Mouse (Mus musculus) testis, adult 2 months (tissue): ENCODE data around the gene Sprtn. TPM values are rescaled to one million over a fixed set of nuclear protein-coding genes. Genes with fewer than 3 reads are reported as not detected.

Experiments used
- H3K27ac ChIP-seq: fragments of 200-500 bp; 2 replicates; pipeline ENCODE4 v1.5.1; 2012; ENCODE audit warnings: low read depth, low read length; ENCODE audit not compliant: control insufficient read depth, insufficient read depth
- H3K27me3 ChIP-seq: fragments of 200-500 bp; 2 replicates; pipeline ENCODE4 v1.6.1; 2012; ENCODE audit warnings: mild to moderate bottlenecking, low read length, moderate library complexity; ENCODE audit not compliant: control insufficient read depth, insufficient read depth
- H3K36me3 ChIP-seq: fragments of 200-500 bp; 2 replicates; pipeline ENCODE4 v1.6.1; 2012; ENCODE audit warnings: mild to moderate bottlenecking, low read length; ENCODE audit not compliant: control insufficient read depth, insufficient read depth
- H3K4me1 ChIP-seq: fragments of 200-500 bp; 2 replicates; pipeline ENCODE4 v1.6.1; 2012; ENCODE audit warnings: low read length; ENCODE audit not compliant: control insufficient read depth, insufficient read depth
- H3K4me3 ChIP-seq: fragments of 200-500 bp; 2 replicates; pipeline ENCODE4 v1.5.1; 2012; ENCODE audit warnings: low read depth, mild to moderate bottlenecking, low read length, moderate library complexity, mixed read lengths; ENCODE audit not compliant: control insufficient read depth
- CTCF ChIP-seq: fragments of 200-500 bp; IDR thresholded peaks from 2 replicates; pipeline ENCODE4 v1.5.1; 2012; ENCODE audit warnings: low read depth, mild to moderate bottlenecking, inconsistent platforms, low read length, moderate library complexity; ENCODE audit not compliant: control insufficient read depth, insufficient read depth, insufficient replicate concordance
- POLR2A ChIP-seq: fragments of 200-500 bp; IDR thresholded peaks from 2 replicates; pipeline ENCODE4 v1.6.1; 2012; ENCODE audit warnings: low read depth, mild to moderate bottlenecking, inconsistent platforms, low read length, moderate library complexity; ENCODE audit not compliant: control insufficient read depth
- polyA plus RNA-seq: library from polyadenylated mRNA; depleted of rRNA; stranded (reverse); fragments of >200 nt; gene quantifications from 2 replicates; pipeline ENCODE4 v1.2.3, GENCODE M21; 2012; rRNA removed

Sprtn gene
- polyA plus RNA-seq, 1 experiment = 129 TPM

DNA sequence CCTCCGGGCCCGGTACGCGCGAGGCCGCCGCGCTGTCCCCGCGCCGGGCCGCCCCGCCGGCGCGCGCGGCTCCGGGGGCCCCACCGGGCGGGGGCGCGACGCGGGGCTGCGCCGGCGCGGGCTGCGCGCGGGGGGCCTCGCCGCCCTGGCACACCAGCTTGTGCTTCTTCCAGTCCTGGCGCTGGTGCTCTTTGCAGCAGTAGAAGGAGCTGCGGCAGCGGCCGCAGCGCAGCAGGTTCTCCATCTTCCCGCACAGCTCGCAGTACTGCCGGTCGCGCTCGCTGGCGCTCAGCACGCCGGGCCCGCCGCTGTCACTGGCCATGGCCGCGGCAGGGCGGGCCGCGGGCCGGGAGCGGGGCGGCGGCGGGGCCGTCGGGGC is 51.0 kb downstream of the Sprtn start:
- peak overlapping the region; percentile 89 for H3K4me3 ChIP-seq
- peaks cover 12% of the 10 kb centered on the region for H3K4me1 ChIP-seq
- no peaks in the 10 kb centered on the region for H3K27me3 ChIP-seq
- no peaks in the 10 kb centered on the region for H3K36me3 ChIP-seq
- TF ChIP-seq POLR2A (no peak), CTCF (no peak)
- peak overlapping the region; percentile 66; the same call in 1 of the 2 replicates for H3K27ac ChIP-seq

DNA sequence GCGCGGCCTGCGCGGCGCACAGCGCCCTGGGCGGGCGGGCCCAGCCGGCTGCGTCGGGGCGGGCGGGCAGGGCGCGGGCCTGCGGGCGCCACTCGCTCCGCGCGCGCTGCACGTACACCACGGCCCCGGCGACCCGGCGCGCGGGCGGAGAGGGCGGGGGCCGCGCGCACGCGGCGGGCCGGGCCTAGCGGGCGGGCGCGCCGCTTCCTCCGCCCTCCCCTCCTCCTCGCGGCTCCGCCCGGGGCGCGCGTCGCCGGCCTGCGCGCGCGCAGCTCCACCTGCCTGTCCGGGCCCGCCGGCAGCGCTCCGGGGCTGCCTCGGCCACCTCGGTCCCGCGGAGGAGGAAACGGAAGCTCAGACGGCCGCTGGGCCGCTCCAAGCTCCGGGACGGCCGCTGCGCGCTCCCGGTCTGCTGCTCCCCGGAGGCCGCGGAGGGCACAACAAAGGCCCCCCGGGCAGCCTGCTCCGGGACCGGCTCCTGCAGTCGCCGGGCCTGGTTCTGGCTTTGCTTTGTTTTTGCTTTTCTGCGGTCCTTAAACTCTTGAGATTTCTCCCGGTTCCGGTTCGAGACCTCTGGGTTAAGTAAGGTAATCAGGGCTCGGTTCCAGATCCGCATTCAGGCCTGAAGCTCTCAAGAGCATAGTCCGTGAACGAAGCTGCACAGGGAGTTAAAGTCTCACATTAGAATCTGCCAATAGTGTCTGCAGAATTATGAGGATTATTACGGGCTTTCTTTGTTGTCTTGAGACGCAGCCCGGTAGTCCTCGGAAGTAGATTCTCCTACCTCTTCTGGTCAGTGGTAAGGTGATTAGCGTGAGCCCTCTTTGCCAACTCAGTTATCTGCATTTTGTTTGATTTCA is 51.8 kb downstream of the Sprtn start, which contains the start of gene Egln1:
TSS of gene Egln1 (minus strand) at position 116 of the 860 bp plus-strand sequence.
- H3K4me1 ChIP-seq = peaks cover 11% of the 10 kb centered on the region
- TF ChIP-seq CTCF (no peak), POLR2A (no peak; the same call in 1 of the 2 replicates)

DNA sequence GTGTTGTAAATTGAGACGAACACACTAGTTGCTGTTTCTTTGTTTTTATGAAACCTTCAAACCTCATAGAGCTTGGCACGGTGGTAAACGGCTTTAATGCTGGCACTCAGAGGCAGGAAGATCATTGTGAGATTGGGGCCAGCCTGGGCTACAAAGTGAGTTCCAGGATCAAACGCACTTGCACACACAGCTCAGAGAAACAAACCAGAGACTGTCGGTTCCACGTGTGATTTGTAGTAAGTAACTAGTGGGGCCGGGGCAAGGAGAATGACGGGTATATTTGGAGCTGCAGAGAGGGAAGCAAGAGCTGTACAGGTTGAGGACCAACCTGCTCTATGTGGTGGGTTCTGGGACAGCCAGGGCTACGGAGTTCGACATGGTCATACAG is 52.4 kb downstream of the Sprtn start:
- H3K4me3 ChIP-seq = peak overlapping the region; percentile 74
- H3K4me1 ChIP-seq = peaks cover 11% of the 10 kb centered on the region
- no peak for TF ChIP-seq CTCF
- TF ChIP-seq POLR2A = no peak

More for the DNA sequence above, 51.8 kb downstream of the Sprtn start, which contains the start of gene Egln1:
- Histone ChIP-seq H3K27ac (peak within 1 kb of the TSS; percentile 67), H3K27me3 (no peaks in the 10 kb centered on the region), H3K4me3 (peak within 1 kb of the TSS; percentile 89), H3K36me3 (no peaks in the 10 kb centered on the region)

DNA sequence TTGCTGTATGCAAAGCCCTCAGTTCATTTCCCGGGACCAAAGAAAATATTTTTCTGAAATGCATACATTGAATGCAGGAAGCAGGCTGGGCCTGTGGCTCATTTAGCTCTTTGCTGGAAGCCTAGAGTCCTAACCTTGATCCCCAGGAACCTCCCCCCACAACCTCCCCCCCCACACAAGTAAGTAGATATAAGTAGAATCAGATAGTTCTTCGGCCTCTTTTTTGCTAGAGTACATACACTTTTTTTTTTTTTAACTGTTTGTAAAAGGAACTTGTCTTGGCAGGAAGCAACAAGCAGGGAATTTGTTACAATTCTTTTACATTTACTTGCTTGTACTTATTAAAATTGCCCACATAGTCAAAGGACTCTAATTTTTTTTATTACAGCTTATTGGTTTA is 53.2 kb downstream of the Sprtn start:
- Histone ChIP-seq H3K27me3 (no peaks in the 10 kb centered on the region), H3K4me3 (no peak overlapping the region), H3K27ac (no peak overlapping the region), H3K36me3 (no peaks in the 10 kb centered on the region), H3K4me1 (peaks cover 11% of the 10 kb centered on the region)
- TF ChIP-seq POLR2A (no peak), CTCF (no peak)

More for the DNA sequence above, 52.4 kb downstream of the Sprtn start:
- peak overlapping the region; percentile 39 for H3K27ac ChIP-seq
- H3K36me3 ChIP-seq = no peaks in the 10 kb centered on the region
- H3K27me3 ChIP-seq = no peaks in the 10 kb centered on the region

DNA sequence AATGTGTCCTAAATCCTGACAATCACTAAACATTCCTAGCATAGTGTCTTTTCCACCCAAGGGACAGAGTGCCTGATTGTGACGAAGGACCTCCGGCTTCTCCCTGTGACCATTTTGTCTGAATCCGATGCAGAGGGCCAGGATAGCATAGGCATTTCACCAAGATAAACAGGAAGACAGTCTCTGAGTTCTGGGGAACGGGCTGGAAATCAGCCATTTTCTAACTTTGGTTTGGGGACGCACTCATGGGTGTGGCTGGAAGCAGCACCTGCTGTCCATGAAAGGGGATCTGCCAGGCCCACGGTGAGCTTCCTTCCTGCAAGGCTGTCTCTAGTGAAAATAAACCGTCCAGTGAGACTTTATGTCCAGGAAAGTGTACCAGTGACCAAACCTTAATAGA is 55.5 kb downstream of the Sprtn start:
- Histone ChIP-seq H3K4me3 (no peak overlapping the region), H3K27ac (no peak overlapping the region), H3K4me1 (peaks cover 6% of the 10 kb centered on the region), H3K36me3 (no peaks in the 10 kb centered on the region), H3K27me3 (no peaks in the 10 kb centered on the region)
- TF ChIP-seq CTCF (no peak), POLR2A (no peak)

DNA sequence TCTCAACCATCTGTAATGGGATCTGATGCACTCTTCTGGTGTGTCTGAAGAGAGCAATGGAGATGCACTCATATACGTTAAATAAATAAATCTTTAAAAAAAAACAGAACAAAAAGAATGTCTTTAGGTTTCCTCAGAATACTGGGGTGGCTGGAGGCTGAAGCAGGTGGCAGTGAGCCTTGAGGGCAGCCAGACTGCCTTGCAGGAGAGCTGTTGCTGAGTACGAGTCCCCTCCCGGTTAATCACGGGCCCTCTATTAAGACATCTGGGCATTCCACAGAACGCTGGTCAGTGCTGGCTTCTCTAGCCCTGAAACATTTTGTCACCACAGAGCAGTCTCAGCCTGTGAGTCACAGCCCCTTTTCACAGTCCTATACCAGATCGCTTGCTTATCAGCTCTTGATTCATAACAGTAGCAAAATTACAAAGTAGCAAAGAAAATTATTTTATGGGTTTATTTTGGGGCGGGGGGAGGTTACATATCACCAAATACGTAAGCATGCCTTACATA is 56.9 kb downstream of the Sprtn start:
- TF ChIP-seq POLR2A (no peak), CTCF (no peak)
- Histone ChIP-seq H3K4me1 (peaks cover 3% of the 10 kb centered on the region), H3K36me3 (no peaks in the 10 kb centered on the region), H3K27me3 (no peaks in the 10 kb centered on the region), H3K4me3 (no peak overlapping the region), H3K27ac (no peak overlapping the region)

Other genes starting within 250 kb of the Sprtn start
- 15.9 and 17.3 TPM in 2 replicates for gene 2310022B05Rik, start 234.5 kb upstream of the Sprtn start, polyA plus RNA-seq
- gene Ttc13, start 175.9 kb upstream of the Sprtn start, polyA plus RNA-seq = 8.2 and 9.2 TPM in 2 replicates
- 13.5 and 14.9 TPM in 2 replicates for gene Arv1, start 175.7 kb upstream of the Sprtn start, polyA plus RNA-seq
- 10.9 and 11.2 TPM in 2 replicates for gene Fam89a, start 146.1 kb upstream of the Sprtn start, polyA plus RNA-seq
- 0.43 and 0.49 TPM in 2 replicates for gene Trim67, start 104.8 kb upstream of the Sprtn start, polyA plus RNA-seq
- 256 and 262 TPM in 2 replicates for gene Gnpat, start 34.9 kb upstream of the Sprtn start, polyA plus RNA-seq
- gene 2810004N23Rik, start 34.8 kb upstream of the Sprtn start, polyA plus RNA-seq = 7.6 and 9.5 TPM in 2 replicates
- 13.1 and 13.8 TPM in 2 replicates for gene Exoc8, start 181 bp upstream of the Sprtn start, polyA plus RNA-seq
- gene Egln1, start 51.4 kb downstream of the Sprtn start, polyA plus RNA-seq = 3.8 and 4.2 TPM in 2 replicates
- 32.2 and 41.8 TPM in 2 replicates for gene Tsnax, start 115.1 kb downstream of the Sprtn start, polyA plus RNA-seq
- gene Disc1, start 156.3 kb downstream of the Sprtn start, polyA plus RNA-seq = 0.21 and 0.29 TPM in 2 replicates